Mouse (Mus musculus) WW6 (cell line): ENCODE measurements around the gene Cd47.
A peak's percentile ranks its signal among the peaks of the same experiment; 100 is the strongest.

Source experiments
- DNase-seq: peaks from one replicate; pipeline ENCODE4 v3.0.0-alpha.2; 2013; ENCODE audit warnings: low read depth, low spot score

Cd47 gene

GRCm38 (mm10) chr16:49832339-49832738 lies 32.0 kb downstream of the Cd47 start:
- DNase-seq, result no peak

- no peak for DNase-seq
Measured at GRCm38 (mm10) chr16:49834130-49834693, 33.9 kb downstream of the Cd47 start.

- no peak for DNase-seq
Measured at GRCm38 (mm10) chr16:49836634-49837164, 36.4 kb downstream of the Cd47 start.

- no peak for DNase-seq
Measured at GRCm38 (mm10) chr16:49838923-49839322, 38.6 kb downstream of the Cd47 start.

GRCm38 (mm10) chr16:49839681-49840535 lies 39.6 kb downstream of the Cd47 start:
- DNase-seq, result no peak

GRCm38 (mm10) chr16:49843723-49844122 lies 43.4 kb downstream of the Cd47 start:
- DNase-seq, result no peak

- no peak for DNase-seq
Measured at GRCm38 (mm10) chr16:49847224-49848003, 47.1 kb downstream of the Cd47 start.

GRCm38 (mm10) chr16:49848651-49849050 lies 48.3 kb downstream of the Cd47 start:
- no peak for DNase-seq

GRCm38 (mm10) chr16:49852940-49853339 lies 52.6 kb downstream of the Cd47 start:
- DNase-seq, result no peak

GRCm38 (mm10) chr16:49853633-49854032 lies 53.3 kb downstream of the Cd47 start:
- DNase-seq, result no peak

- no peak for DNase-seq
Measured at GRCm38 (mm10) chr16:49854194-49854593, 53.9 kb downstream of the Cd47 start.

GRCm38 (mm10) chr16:49854931-49855835 lies 54.9 kb downstream of the Cd47 start:
- peak; percentile 47 for DNase-seq

GRCm38 (mm10) chr16:49855836-49856503 lies 55.6 kb downstream of the Cd47 start:
- DNase-seq, result peak; percentile 42

- no peak for DNase-seq
Measured at GRCm38 (mm10) chr16:49856661-49857060, 56.3 kb downstream of the Cd47 start.

- DNase-seq, result no peak
Measured at GRCm38 (mm10) chr16:49857504-49858160, 57.3 kb downstream of the Cd47 start.

GRCm38 (mm10) chr16:49858161-49858906 lies 58.0 kb downstream of the Cd47 start:
- DNase-seq, result no peak

- DNase-seq, result no peak
Measured at GRCm38 (mm10) chr16:49858907-49859853, 58.8 kb downstream of the Cd47 start.

- no peak for DNase-seq
Measured at GRCm38 (mm10) chr16:49861986-49862385, 61.7 kb downstream of the Cd47 start.
